Mouse (Mus musculus) kidney, postnatal 14 days (tissue): ENCODE results near the gene Rnls.

Source experiments
- DNase-seq: peaks from one replicate; pipeline ENCODE4 v3.0.0; 2022; ENCODE audit warnings: mixed read lengths

Rnls gene

GRCm38 (mm10) chr19:33259164-33259563 lies 132.9 kb downstream of the Rnls start:
- no peak for DNase-seq

- DNase-seq, result no peak
These were observed 138.2 kb downstream of the Rnls start for GRCm38 (mm10) chr19:33253893-33254292.

- DNase-seq, result no peak
These were observed 139.9 kb downstream of the Rnls start for GRCm38 (mm10) chr19:33252226-33252625.

GRCm38 (mm10) chr19:33244196-33244595 lies 147.9 kb downstream of the Rnls start:
- DNase-seq, result no peak

GRCm38 (mm10) chr19:33240386-33240785 lies 151.7 kb downstream of the Rnls start:
- DNase-seq, result no peak

GRCm38 (mm10) chr19:33232902-33233301 lies 159.2 kb downstream of the Rnls start:
- DNase-seq, result no peak

- DNase-seq, result no peak
These were observed 160.8 kb downstream of the Rnls start for GRCm38 (mm10) chr19:33231303-33231702.

GRCm38 (mm10) chr19:33227004-33227403 lies 165.1 kb downstream of the Rnls start:
- peak; percentile 84 for DNase-seq

- DNase-seq, result no peak
These were observed 166.0 kb downstream of the Rnls start for GRCm38 (mm10) chr19:33225858-33226705.

GRCm38 (mm10) chr19:33225002-33225376 lies 167.1 kb downstream of the Rnls start:
- no peak for DNase-seq

- peak; percentile 67 for DNase-seq
These were observed 167.7 kb downstream of the Rnls start for GRCm38 (mm10) chr19:33224181-33225001.

- no peak for DNase-seq
These were observed 168.3 kb downstream of the Rnls start for GRCm38 (mm10) chr19:33223766-33224165.

- DNase-seq, result peak; percentile 90
These were observed 168.8 kb downstream of the Rnls start for GRCm38 (mm10) chr19:33223276-33223675.

- peak; percentile 26 for DNase-seq
These were observed 169.4 kb downstream of the Rnls start for GRCm38 (mm10) chr19:33222595-33223223.

- DNase-seq, result peak; percentile 31
These were observed 174.2 kb downstream of the Rnls start for GRCm38 (mm10) chr19:33217791-33218300.

- no peak for DNase-seq
These were observed 182.4 kb downstream of the Rnls start for GRCm38 (mm10) chr19:33209709-33210108.

GRCm38 (mm10) chr19:33207991-33208390 lies 184.1 kb downstream of the Rnls start:
- no peak for DNase-seq

GRCm38 (mm10) chr19:33205389-33205788 lies 186.7 kb downstream of the Rnls start:
- DNase-seq, result no peak

- no peak for DNase-seq
These were observed 189.7 kb downstream of the Rnls start for GRCm38 (mm10) chr19:33202422-33202821.

GRCm38 (mm10) chr19:33201181-33201580 lies 190.9 kb downstream of the Rnls start:
- DNase-seq, result no peak

GRCm38 (mm10) chr19:33192064-33192463 lies 200.0 kb downstream of the Rnls start:
- DNase-seq, result no peak

GRCm38 (mm10) chr19:33188766-33189165 lies 203.3 kb downstream of the Rnls start:
- DNase-seq, result no peak

GRCm38 (mm10) chr19:33179595-33179994 lies 212.5 kb downstream of the Rnls start:
- no peak for DNase-seq
